Mouse (Mus musculus) cerebellum, adult 8-10 months (tissue): Measurements from ENCODE around the gene Catsperg1.
A peak's percentile ranks its signal among the peaks of the same experiment; 100 is the strongest.

ENCODE experiments used
- DNase-seq: peaks from one replicate; pipeline ENCODE4 v3.0.0; 2022

Gene Catsperg1

DNA sequence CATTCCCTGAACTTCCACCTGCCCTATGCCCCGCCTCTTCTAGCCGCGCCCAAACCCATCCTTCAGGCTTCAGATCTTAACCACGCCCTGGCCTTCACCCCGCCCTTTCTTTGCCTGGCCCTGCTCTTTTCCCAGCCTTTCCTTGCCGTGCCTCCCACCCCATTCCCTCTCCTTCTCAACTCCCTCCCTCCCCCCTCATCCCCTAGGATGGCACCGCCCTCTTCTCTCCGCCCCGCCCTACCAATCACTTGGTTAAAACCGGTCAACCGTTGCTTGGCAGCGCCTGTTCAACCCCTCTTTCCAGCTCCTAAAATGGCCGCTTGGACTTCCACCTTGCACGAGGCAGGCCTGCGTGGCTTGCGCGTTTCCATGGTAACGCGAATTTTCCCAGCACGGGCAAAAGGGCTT is at the start of gene Catsperg1:
Gene Catsperg1 (minus strand): TSS at position 361 of the 408 bp plus-strand sequence.
- DNase-seq, result no peak

DNA sequence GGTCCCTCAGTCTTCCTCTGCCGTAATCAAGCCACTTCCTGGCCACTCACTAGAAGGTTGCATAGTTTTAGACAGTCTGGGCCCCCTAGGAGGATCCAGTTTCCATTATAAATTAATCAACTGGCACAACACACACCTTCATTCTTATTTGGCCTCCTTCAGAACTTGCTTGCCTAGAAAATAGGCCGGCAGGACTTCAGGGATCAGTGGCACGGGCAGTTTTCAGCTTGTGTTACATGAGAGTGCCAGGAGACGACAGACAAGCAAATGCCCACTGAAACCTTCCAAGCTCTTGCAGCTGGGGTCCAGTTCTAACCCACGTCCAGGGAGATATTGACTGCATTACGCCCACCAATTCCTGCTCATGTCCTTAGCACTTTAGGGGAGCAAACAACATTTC is 48.3 kb upstream of the Catsperg1 start:
- DNase-seq, result no peak

DNA sequence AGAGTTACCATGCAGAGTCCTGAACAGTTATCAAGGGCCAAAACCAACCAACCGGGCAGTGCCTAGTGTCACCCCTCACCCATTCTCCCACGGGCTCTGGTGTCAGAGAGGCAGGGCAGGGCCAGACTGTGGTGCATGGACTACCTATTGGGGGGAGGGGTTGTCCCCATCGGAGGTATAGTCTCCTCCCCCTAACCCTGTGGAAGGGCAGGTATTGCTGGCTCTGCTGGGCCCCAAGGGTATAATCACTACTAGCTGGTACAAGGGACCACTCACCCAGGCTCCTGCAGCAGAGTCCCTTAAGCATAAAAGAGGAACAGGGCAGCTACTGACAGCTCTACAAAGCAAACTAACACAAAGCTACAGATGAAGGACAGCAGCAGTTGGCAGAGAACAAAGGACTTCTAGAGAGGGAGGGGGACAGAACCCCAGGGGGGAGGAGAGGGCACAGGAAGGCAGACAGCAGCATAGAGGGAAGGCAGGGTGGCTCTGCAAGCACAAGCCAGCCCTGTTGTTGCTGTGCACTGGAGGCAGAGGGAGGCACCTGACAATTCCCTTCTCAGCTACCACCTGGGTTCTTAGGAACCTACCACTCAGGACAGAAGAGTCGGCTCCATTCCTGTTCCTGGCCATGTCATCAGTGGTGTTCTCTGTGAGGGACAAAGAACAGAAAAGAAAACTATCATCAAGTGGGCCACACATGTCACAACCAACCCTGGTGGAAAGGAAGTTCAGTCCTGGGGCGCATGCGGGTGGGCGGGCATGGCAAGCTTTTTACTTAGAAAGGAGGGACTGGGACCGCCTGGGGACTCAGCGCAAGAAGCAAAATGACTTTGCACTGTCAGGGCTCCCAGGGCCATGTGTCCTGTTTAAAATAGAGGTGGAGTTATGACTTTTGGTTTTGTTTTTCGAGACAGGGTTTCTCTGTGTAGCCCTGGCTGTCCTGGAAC is 46.2 kb upstream of the Catsperg1 start:
- no peak for DNase-seq

DNA sequence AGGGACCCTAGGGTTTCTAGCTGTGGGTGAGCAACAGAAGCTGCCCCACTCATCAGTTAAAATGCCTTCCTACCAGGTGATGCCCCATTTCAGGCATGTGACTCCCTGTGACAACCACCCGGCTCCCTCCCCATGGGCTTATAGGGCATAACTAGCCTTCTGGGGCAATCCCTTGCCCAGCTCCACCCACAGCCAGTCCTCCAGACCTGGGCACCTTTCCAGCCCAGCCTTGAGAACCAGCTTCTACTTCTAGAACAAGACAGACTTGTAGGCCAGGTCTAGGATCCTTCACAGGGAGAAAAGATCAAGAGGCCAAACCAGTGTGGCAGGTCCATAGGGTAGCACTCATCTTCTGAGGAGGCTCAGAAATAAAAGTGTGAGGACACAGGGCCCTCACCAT is 43.5 kb upstream of the Catsperg1 start:
- DNase-seq, result no peak

DNA sequence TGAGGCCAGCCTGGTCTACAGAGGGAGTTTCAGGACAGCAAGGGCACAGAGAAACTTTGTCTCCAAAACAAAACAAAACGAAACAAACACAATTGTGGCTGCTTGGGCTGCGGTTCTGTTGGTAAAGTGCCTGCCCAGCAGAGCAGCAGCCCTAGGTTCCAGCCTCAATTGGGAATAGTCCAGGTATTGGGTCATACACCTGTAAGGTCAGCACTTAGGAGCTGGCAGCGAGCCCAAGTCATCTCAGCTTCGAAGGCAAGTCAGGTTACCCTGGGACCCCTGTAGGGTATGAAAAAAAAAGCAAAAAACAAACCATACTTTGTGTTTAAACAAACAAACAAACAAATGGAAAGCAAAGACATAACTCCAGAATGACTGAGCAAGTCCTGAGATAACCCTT is 42.0 kb upstream of the Catsperg1 start:
- no peak for DNase-seq

DNA sequence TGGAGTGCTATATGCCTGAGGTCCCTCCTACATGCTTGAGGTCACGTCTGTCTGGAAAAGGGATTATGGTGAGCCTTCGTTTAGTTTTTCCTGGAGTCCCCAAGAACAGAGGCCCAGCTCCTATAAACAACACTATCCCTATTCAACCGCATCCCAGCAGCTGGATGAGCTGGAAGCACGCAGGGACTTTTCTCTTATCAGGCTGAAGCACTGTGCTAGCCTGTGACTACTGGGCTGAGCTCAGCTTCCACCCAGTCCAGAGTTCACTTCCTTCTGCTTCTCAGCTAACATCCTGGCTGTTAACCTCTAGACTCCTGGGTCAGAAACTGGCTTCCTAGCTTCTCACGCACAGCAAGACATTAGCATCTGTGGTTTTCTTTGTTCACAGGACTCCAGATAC is 40.0 kb upstream of the Catsperg1 start:
- DNase-seq, result no peak

DNA sequence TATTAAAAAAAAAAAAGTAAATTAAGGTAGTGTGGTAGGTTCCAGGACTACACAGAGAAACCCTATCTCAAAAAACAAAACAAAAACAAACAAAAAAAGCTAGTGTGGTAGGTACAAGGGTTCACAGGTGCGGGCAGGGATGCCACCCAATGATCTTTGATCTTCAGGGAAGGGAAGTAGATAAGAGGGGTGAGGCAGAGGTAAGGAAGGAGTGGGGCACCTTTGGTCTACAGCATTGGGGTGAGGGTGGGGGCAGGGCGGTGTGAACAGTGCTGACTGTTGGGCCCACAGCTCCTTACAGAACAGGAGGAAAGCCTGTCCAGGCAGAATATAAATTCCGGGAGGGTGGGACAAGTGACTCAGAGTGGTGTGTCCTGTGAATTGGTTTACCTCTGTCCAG is 37.3 kb upstream of the Catsperg1 start:
- no peak for DNase-seq

DNA sequence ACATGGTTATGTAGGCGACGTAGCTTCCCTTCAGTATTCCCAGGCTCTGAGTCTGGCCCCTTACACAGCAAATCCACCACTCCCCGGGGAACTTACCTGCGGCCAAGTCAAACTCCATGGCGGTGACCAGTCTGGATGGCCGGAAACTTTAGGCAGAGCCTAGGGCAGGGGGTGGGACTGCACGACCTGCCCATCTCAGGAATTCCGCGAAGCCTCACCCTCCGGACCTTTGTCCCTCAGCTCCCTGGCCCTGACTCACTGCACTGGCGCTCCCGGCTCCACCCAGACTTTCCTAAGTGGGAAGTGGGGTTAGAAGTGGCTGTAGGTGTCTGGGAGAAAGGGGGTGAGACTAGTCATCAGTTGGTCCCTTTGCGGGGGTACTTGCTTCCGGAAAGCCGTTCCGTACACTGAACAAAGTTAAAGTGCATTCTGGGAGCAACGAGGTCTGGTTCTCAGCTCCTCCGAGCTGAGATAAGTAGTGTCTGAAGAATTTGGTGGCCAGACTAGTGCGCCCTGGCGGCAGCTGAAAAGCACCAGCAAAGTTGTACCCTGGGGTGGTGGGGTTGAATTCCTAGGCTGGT is 34.5 kb upstream of the Catsperg1 start, which contains the start of gene 2200002D01Rik:
Gene 2200002D01Rik (minus strand): TSS at position 206 of the 581 bp plus-strand sequence.
- DNase-seq, result no peak

DNA sequence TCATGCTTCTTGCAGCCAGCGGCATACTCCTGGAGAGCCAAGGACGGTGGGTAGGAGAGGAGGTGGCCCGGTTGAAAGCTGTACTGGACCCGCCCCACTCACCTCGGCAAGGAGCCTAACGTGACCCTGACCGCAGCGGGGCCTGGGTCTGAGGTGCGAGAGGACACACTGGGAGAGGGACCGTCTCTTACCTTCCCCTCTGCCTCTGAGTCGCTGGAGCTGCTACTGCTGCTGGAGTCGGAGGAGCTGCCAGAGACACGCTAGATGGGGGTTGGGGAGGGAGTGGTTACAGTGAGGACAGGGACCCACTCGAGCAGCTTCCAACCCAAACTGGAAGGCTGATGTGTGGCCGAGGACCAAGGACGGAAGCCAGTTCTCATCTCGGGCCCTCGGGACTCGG is 33.9 kb upstream of the Catsperg1 start:
- DNase-seq, result no peak

DNA sequence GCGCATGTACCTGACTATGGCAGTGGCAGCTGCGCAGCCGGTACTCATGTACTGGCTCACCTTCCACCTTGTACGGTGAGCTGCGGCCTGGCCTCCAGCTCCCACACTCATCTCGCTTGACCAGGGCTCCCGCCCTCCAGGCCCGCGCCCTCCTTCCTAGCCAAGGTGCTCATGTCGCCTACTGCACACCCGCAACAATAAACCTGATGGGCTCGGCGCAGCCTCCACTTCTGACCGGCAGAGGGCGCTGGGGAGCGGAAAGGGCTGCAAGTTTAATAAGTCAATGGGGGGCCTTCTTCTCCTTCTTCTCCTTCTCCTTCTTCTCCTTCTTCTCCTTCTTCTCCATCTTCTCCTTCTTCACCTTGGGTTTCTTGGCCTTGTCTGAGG is 33.5 kb upstream of the Catsperg1 start:
- peak; percentile 79 for DNase-seq

DNA sequence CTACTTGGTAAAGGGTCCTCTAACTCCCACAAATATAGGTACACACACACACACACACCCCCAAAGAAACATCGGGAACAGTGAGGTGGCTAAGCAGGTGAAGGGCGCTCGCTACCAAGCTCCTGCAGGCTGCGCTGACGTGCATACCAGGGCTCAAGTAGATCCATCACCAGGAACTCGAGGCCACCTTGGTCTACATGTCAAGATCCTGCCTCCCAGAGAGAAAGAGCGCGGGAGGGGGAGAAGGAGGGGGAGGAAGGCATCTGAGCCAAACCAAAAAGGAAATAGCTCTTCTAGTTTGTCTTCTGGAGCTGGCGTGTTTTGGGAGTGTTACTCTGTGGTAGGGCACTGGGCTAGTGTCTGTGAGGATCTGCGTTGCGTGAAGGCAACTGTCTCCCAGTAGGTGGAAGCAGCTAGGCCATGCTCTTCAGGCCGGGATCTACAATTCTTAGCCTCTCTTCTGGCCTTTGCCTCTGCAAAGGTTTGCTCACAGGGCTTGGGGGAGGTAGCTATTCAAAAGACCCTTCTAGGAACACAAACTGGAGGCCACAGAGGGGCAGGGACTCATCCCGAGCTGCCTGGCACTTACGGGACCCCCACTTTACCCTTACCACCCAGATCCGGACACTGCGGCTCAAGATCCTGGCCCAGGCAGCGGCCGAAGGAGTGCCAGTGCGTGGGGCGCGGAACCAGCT is 32.9 kb upstream of the Catsperg1 start:
- no peak for DNase-seq

DNA sequence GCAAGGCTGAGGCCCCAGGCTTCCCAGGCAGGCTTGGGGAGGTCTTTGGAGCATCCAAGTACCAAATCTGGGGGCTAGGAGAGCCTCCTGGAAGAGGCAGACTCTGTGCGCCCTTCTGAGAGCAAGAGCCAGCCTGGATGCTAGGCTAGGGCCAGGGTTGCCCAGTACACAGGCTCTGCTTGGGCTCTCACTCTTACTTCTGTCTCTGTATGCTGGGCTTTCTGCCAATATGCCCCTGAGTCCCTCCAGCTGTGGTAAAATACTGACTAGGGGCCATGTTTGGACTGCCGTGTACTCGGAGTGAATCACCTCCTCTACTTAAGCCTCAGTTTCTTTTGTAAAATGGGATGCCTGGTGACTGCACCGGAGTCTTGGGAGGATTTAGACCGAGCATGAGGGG is 32.2 kb upstream of the Catsperg1 start:
- DNase-seq, result no peak

DNA sequence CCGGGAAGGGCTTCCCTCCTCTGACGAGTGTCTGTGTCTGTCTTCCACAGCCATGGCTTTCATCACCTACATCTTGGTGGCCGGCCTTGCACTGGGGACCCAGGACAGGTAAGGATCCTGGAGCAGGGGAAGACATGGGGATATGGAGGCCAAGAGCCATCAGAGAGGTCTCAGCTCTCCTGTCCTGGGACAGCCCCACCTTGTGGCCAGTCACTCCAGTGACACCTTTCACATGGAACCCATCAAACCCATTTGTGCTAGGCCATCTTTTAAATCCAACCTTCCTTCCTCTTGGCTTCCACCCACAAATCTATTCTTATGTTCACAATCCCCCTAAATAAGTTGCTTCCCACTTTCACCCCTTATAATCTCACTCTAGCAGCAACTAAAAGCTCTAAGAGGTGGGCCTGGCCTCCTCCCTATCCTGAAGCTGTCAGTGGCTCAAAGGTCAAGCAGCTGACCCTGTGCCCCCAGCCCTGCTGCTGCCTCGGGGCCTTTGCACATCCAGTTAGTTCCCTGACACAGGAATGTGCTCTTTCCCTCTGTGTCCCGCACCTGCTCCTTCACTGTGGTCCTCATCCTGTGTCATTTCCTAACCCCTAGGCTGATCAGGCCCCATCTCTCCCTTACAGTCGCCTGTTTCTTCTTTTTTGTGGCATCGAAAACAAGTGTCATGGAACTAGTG is 31.0 kb upstream of the Catsperg1 start:
- DNase-seq, result no peak

DNA sequence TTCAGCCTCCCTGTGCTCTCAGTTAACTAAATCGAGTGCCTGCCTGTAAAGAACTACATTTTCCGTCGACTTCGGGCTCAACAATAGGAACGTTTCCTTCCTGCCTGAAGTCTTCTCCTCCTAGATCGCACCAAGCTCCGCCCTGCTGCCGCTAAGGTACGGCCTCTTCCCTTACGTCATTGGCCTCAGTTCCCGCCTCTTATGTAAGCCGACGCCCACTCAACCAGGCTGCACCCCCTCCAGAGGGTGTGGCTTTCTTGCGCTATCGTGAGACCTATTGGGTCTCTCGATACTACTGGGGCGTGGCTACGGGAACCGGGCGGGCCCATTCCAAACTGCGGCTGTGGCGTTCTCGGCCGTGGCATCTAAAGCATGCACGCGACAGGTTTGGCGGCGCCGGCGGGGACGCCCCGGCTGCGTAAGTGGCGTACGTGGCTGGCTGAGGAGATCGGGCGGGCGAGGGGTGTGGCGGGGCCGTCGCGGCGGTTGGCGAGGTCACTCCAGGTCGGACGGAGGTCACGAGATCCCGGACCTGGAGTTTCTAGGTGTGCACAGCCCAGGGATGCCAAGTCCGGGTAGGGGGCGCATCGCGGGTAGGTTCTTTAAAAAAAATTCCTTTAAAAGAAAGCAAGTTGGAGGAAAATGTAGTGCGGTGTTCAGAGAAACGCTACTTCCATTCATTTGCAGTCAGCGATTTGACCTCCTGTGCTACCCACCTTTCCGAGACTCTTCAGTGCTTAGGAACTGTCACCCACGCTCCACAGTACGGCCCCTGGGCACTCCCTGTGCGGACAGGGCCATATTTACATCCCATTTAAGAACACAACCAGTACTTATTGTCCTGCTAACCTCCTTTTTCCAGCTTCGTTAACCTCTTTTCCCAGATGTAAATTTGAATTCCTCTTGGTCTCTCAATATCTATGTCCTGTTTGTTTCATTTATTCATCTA is 24.5 kb upstream of the Catsperg1 start, which contains the start of gene Yif1b:
Gene Yif1b (plus strand): TSS at position 311 of the 949 bp plus-strand sequence.
- peak; percentile 97 for DNase-seq

DNA sequence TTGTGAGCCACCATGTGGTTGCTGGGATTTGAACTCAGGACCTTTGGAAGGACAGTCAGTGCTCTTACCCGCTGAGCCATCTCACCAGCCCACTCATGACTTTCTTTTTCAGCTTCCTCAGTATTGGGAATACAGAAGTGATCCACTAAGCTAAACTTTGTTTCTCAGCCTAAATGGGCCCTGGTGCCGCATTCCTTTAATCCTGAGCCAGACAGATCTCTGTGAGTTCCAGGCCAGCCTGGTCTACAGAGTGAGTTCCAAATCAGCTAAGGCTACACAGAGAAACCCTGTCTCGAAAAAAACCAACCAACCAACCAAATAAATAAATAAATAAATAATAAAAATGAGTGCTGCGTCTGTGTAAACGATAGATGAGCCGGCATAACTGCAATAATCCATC is 23.8 kb upstream of the Catsperg1 start:
- DNase-seq, result peak; percentile 40

DNA sequence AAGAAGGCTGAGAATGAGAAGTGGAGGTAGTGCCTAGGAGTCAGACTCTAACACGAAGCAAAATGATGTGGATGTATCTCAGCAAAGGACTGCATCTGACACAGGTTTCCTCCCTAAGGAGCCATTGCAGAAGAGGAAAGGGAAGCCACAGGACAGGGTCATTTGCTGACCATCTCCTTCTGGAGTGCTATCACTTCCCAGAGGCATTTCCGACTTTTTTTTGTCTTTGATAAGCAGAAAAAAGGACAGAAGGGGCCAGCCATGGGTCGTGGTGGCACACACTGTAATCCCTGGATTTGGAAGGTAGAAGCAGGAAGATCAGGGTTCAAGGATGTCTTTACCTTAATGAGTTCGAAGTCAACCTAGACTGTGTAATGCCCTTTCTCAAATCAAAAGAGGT is 22.8 kb upstream of the Catsperg1 start:
- DNase-seq, result no peak

DNA sequence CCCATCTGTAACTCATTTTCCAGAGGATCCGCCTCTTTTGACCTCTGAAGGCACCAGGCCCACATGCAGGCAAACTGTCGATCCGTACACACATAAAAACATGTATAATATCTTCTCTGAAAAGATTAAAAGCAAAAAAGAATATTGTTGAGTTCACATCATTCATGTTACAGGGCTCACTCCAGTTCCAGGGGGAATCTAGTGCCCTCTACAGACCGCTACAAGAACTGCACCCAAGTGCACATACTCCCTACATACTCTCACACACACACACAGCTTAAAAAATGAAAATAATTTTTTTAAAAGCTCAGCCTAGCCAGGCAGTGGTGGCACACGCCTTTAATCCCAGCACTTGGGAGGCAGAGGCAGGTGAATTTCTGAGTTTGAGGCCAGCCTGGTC is 20.8 kb upstream of the Catsperg1 start:
- no peak for DNase-seq

DNA sequence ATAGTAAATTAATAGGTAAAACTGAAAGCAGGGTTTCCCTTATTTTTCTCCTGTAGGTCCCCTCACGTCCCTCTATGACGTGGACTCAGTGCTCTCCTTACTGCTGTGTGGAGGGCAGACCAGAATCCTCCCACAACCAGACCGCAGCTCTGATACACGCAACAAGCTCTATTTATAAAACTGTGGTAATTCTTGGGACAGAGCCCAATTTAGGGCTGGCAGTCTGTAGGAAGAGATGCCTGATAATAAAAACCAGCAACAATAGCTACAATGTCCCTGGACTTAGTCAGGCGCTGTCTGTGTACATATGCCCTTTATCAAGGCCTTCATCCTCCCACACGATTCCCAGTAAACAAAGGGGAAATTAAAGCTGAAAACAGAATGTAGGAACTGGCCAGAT is 19.9 kb upstream of the Catsperg1 start:
- DNase-seq, result no peak

DNA sequence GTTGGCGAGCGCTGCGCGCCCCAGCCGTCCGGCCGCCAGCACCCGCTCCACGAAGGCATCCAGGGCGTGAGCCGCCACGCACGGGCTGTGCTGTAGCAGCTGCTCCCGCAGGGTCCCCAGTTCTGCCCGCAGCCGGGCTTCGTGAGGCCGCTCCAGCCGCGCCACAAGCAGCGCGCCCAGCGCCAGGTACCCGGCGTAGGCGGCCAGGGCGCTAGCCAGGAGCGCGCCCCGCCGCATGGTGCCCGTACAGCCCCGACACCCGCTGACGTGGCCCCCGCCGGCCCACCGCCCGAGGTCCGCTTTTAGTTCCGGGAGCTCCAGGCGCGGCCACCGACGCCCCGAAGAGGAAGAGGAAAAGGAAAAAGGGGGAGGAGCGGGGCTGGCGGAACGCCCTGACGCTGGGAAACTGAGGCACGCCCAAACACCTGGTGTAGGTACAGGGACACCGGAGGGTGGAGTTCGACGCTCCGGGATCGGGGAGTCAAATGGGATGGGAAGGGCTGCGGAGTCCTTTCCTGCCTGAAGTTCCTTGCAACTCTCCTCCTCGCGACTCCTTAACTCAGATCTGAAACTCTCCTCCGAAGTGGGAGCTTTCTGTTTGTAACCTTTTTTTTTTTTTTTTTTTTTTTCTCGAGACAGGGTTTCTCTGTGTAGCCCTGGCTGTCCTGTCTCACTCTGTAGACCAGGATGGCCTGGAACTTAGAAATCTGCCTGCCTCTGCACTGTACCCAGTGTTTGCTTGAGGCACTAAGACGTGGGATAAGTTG is 18.6 kb upstream of the Catsperg1 start, which contains the start of gene Kcnk6:
Gene Kcnk6 (minus strand): TSS at position 269 of the 767 bp plus-strand sequence.
- no peak for DNase-seq

DNA sequence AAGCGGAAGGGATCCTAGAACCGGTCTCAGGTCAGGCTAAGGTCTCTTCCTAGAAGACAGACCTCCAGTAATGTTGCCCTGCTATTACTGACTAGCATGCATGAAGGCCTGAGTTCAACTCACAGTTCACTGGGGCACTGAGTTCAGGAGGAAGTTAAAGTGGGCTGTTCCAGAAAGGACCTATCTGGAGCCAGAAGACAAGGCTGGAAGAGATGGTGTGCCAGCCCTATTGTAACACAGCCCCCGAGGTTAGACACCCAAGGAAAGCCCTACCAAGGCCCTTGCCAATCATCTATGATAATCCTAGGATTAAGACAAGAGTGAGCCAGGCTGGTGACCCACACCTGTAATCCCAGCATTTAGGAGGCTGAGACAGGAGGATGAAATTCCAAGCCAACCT is 17.7 kb upstream of the Catsperg1 start:
- DNase-seq, result no peak

DNA sequence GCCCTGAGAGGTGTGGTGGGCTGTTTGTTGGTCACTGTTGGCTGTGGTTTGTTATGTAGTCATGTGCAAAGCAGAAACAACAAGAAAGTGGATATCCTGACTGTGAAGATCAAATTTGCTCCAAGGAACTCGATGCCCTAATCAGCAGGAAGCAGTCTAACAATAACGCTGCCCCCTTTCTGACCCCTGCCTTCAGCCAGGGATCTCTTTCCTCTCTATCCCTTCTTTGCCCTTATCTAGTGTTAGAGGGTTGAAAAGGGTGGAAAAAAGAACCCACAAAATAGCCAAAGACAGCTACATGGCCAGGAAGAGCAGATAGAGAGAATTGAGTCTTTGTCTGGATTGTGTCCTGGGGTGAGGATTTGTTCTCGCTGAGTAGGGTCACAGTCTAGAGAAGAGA is 16.7 kb upstream of the Catsperg1 start:
- no peak for DNase-seq
